Comparison of ENCODE assay signal across 16 mouse cellular contexts in genomic region chr10:25366691-25367090, GRCm38 (mm10). TPM values are rescaled to one million over a fixed set of nuclear protein-coding genes. Genes with fewer than 3 reads are reported as not detected.
DNase-seq lines count a peak whose midpoint lies in the region; TF ChIP-seq lines count a peak whose summit lies in the region.
"Had no signal": no experiment of that assay in that cellular context is flagged by ENCODE, and none has a peak within 500 bp of the region (broad histone marks: within the 10 kb centered on the region; RNA-seq: fewer than 3 reads in every experiment).

No protein-coding gene starts in this region.

- TF ChIP-seq CTCF in MEL (IDR thresholded peaks at IDR 0.05 in 2 of 3, conservative IDR thresholded peaks at IDR 0.05 in 1 of 3; ENCODE audit: control insufficient read depth in 1 of 3, insufficient read depth in 1 of 3, low read depth in 2 of 3, low read length in 3 of 3, poor library complexity in 1 of 3, severe bottlenecking in 1 of 3): no peak

- H3K4me3 ChIP-seq in MEL (ENCODE audit: control insufficient read depth in 1 of 2, insufficient read depth in 1 of 2, low read depth in 2 of 2, low read length in 2 of 2): no peak overlapping the region; a peak in 1 of 4 replicates
- H3K4me3 ChIP-seq: forebrain, embryonic 12.5 days; limb, embryonic 12.5 days; midbrain, embryonic 10.5 days; neural tube, embryonic 12.5 days had no signal

- TF ChIP-seq RAD21 in MEL (IDR thresholded peaks at IDR 0.05; ENCODE audit: low read depth, low read length): no peak

- H3K79me2 ChIP-seq in MEL (ENCODE audit: control insufficient read depth, insufficient read depth, low read length, poor library complexity): no peaks in the 10 kb centered on the region

- no peak for TF ChIP-seq POLR2A in MEL (IDR thresholded peaks at IDR 0.05; ENCODE audit: control insufficient read depth in 1 of 2, insufficient read depth in 1 of 2, low read depth in 1 of 2, low read length in 2 of 2, poor library complexity in 1 of 2)

- intact Hi-C loops in left cerebral cortex, postnatal 25 days (cut with DNase I): loop anchor here (5.0 to 10.0 kb wide), 2 partner anchors 68 to 121 kb away; no protein-coding TSS in a partner anchor

- no peak overlapping the region; the same call in 1 of the 2 replicates for H3K9ac ChIP-seq in MEL (ENCODE audit: control insufficient read depth, low read depth, low read length, poor library complexity, severe bottlenecking)
- H3K9ac ChIP-seq: forebrain, embryonic 12.5 days; limb, embryonic 12.5 days; neural tube, embryonic 12.5 days had no signal

- H3K4me1 ChIP-seq in MEL (ENCODE audit: control insufficient read depth in 1 of 2, insufficient read depth in 2 of 2, low read length in 2 of 2): peaks cover 0 to 11% of the 10 kb centered on the region in 2 experiments; a peak in 3 of 4 replicates

- no peaks in the 10 kb centered on the region for H3K9me3 ChIP-seq in MEL (replicated peaks; ENCODE audit: insufficient read depth, low read length)
- H3K9me3 ChIP-seq: forebrain, embryonic 12.5 days; limb, embryonic 12.5 days; midbrain, embryonic 10.5 days; neural tube, embryonic 12.5 days had no signal

- H3K27ac ChIP-seq in MEL (ENCODE audit: control insufficient read depth, low read depth, low read length): no peak overlapping the region
- H3K27ac ChIP-seq: forebrain, embryonic 12.5 days; limb, embryonic 12.5 days; midbrain, embryonic 10.5 days; neural tube, embryonic 12.5 days had no signal

- H3K36me3 ChIP-seq in MEL (ENCODE audit: control insufficient read depth in 1 of 2, insufficient read depth in 2 of 2, low read length in 2 of 2): peaks cover 0 to 19% of the 10 kb centered on the region in 2 experiments; a peak in 2 of 4 replicates
- H3K36me3 ChIP-seq: forebrain, embryonic 12.5 days; limb, embryonic 12.5 days; midbrain, embryonic 10.5 days; neural tube, embryonic 12.5 days had no signal

- no peaks in the 10 kb centered on the region for H3K27me3 ChIP-seq in MEL (ENCODE audit: control insufficient read depth in 1 of 2, insufficient read depth in 2 of 2, low read length in 2 of 2)
- H3K27me3 ChIP-seq: forebrain, embryonic 12.5 days; limb, embryonic 12.5 days; neural tube, embryonic 12.5 days had no signal

- peak; percentile 30 for DNase-seq in layer of hippocampus, adult 9-11 months
- no peak for DNase-seq in layer of hippocampus, adult 18-20 months (ENCODE audit: low spot score in 2 of 2)
- DNase-seq in MEL (ENCODE audit: low read depth, low spot score): peak; percentile 86
- peak; percentile 22 for DNase-seq in lung, postnatal 10 days
- DNase-seq in spleen, adult 18-20 months: peak; percentile 23 to 29
- no peak for DNase-seq in thymus, postnatal 4 days
- DNase-seq in left cerebral cortex, postnatal 25 days (ENCODE audit: low spot score in 2 of 2): no peak
- DNase-seq: cerebellum, adult 8-10 months; gastrocnemius, postnatal 36 days; heart, postnatal 36 days; kidney, adult 18-20 months; right cerebral cortex, postnatal 4 days had no signal

- peak in 1 of 2 experiments; percentile 52; a peak in 2 of 4 replicates for TF ChIP-seq EP300 in MEL (IDR thresholded peaks at IDR 0.05; ENCODE audit: low read depth in 1 of 2, low read length in 2 of 2)

TF ChIP-seq in MEL, 35 proteins besides CTCF, POLR2A, EP300 and RAD21:
- TF ChIP-seq GATA1 (IDR thresholded peaks at IDR 0.05; ENCODE audit: low read depth, low read length): peak; percentile 26; the same call in 1 of the 2 replicates
- 0 out of 2 replicates have a peak, but pooled peaks have one; percentile 14 for TF ChIP-seq RCOR1 (IDR thresholded peaks at IDR 0.05; ENCODE audit: low read depth, low read length)
- TF ChIP-seq ETS1 (IDR thresholded peaks at IDR 0.05; ENCODE audit: low read depth, low read length): no peak

RNA-seq across cellular contexts. Expression of gene Epb41l2, which starts 7.1 kb away (rescaled TPM):
- total RNA-seq in layer of hippocampus, adult 18-20 months (2021): 10 to 100 TPM; 69.9 to 72.5 TPM
- 4.7 and 8.1 TPM in 2 replicates for total RNA-seq in MEL (2012; rRNA removed)
- polyA plus RNA-seq in MEL (2012; ENCODE audit: insufficient read depth in 1 of 2, insufficient read length in 2 of 2, low read depth in 1 of 2, low replicate concordance in 2 of 2, missing spikeins in 1 of 2): 10 to 100 TPM in 1 of 2 experiments, not detected in 1; 23.7 TPM
- 100 to 1,000 TPM; 132 to 159 TPM for total RNA-seq in left cerebral cortex, postnatal 25 days (2021)

RNA-seq across cellular contexts. Expression of gene Akap7, which starts 59.0 kb away (rescaled TPM):
- total RNA-seq in layer of hippocampus, adult 18-20 months (2021): 10 to 100 TPM; 51.0 to 53.3 TPM
- total RNA-seq in MEL (2012; rRNA removed): 1.9 and 2.9 TPM in 2 replicates
- 1 to 10 TPM in 1 of 2 experiments, not detected in 1; 7.7 TPM for polyA plus RNA-seq in MEL (2012; ENCODE audit: insufficient read depth in 1 of 2, insufficient read length in 2 of 2, low read depth in 1 of 2, low replicate concordance in 2 of 2, missing spikeins in 1 of 2)
- 10 to 100 TPM; 59.1 to 62.1 TPM for total RNA-seq in left cerebral cortex, postnatal 25 days (2021)

Comparison
In these comparisons a context has a peak if more than half of its experiments do, and no peak if none do; other contexts are left out.
1. DNase-seq: peak in layer of hippocampus, adult 9-11 months (single experiment), MEL (single experiment), lung, postnatal 10 days (single experiment) and spleen, adult 18-20 months (2 of 2); none in layer of hippocampus, adult 18-20 months (0 of 2), thymus, postnatal 4 days (single experiment) and left cerebral cortex, postnatal 25 days (0 of 2).
2. RNA of gene Akap7, which starts 59.0 kb away (total RNA-seq): 59.1 to 62.1 TPM in left cerebral cortex, postnatal 25 days and 51.0 to 53.3 TPM in layer of hippocampus, adult 18-20 months; 1.9 to 2.9 TPM in MEL; every median in the first group is over 10 times any median in the second.